Mouse (Mus musculus) right cerebral cortex, postnatal 14 days (tissue): ENCODE measurements around the gene Rsph3a.

Experiments
- DNase-seq: peaks from one replicate; pipeline ENCODE4 v3.0.0; 2022

Rsph3a gene

GRCm38 (mm10) chr17:7945117-7946052 is at the start of gene Rsph3a:
TSS of gene Rsph3a (plus strand) at chr17:7945614.
- DNase-seq: peak; percentile 83

DNA sequence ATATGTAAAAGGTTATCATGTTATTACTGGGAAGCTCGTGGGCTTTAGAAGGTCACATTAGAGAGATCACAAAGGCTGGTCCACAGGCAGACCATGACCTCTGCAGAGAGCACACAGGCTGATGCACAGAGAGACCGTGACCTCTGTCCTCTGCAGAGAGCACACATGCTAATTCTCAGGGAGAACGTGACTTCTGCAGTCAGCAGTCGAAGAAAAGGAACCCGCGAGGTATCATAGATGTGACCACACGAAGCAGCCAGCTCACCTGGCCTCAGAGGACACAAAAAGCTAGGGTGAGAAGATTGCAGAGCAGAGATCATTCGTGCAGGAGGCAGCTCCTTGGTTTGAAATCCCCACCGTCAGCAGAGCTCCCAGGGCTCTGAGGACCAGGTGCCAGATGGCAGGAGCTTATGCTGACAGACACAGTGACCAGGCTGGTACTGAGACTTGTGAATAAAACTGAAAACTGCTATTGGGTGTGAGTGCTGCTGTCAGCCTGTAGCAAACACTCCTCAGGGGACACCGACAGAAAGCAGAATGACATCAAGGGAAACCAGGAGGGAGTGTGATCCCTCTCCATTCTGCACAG is 49.3 kb upstream of the Rsph3a start:
- DNase-seq: no peak

- no peak for DNase-seq
Measured at GRCm38 (mm10) chr17:7897120-7897519, 48.3 kb upstream of the Rsph3a start.

- DNase-seq: no peak
Measured at GRCm38 (mm10) chr17:7897756-7898155, 47.7 kb upstream of the Rsph3a start.

- no peak for DNase-seq
Measured at GRCm38 (mm10) chr17:7899233-7899632, 46.2 kb upstream of the Rsph3a start.

DNA sequence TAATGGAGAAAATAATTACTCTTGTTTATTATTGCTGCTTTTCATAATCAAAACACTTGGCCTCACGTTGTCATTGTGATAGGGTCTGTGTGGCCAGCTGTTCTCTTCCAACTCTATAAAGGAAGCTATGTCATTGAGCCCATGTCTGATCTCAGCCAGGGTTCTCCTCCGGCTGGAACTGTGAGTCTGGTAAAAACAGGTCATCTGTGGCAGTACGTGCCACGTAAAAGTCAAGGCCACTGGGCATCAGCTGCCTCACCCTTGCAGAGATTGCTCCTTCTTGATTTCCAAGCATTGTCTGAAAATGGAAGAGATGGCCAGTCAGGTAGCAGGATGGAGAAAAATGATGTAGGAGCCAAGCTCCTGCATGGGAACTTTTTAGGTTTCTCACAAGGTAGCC is 45.5 kb upstream of the Rsph3a start:
- no peak for DNase-seq

GRCm38 (mm10) chr17:7901536-7901935 is 43.9 kb upstream of the Rsph3a start:
- no peak for DNase-seq

DNA sequence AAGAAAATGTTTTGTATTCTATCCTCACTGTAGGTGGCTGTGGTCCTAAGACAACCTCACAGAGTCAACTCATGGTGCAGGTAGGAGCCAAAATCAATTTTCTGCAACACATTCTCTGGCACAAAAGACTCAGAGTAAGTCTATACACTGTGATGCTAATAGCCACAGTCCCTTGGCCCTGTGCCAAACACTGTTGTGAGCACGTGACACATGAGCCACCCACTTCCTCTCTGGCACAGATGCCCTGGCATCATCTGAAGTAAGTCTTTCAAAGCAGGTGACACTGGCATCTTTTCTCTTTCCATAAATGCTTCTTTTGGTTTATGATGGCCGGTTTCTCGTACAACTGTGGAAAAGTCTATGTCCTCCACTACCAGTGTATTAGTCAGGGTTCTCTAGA is 43.1 kb upstream of the Rsph3a start:
- peak; percentile 56 for DNase-seq

- DNase-seq: no peak
Measured at GRCm38 (mm10) chr17:7904992-7905391, 40.4 kb upstream of the Rsph3a start.

DNA sequence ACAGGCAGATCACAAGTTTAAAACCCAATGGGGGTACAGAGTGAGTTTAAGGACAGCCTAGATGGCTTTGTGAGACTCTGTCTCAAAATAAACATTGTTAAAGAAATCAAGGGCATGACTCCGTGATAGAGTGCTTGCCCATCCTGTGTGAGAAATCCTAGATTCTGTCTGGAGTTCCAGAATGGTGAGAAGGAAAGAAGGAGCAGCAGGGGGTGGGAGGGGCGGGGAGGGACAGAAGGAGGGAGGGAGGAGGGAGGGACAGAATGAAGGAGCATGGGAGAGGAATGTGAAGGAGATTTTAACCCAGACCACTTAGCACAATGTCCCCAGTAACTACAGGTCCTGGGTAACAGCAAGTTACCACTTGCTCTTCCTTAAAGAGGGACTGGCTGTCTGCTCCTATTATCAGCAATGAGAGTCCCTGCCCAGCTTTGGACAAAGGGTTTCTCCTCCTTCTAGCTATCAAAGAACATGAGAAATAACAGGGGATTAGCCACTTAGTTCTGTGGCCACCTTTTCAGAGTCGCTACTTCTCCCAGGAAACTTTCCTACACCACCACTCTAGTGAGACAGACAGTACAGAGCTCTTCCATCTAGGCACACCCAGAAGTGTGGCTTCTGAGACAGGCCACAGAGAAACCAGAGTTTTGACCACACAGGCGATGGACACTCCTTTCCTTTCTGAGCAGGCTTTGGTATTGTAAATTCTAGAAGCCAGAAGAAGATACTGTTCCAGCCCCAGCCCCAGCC is 39.3 kb upstream of the Rsph3a start:
- no peak for DNase-seq

- no peak for DNase-seq
Measured at GRCm38 (mm10) chr17:7914596-7915227, 30.7 kb upstream of the Rsph3a start.

- no peak for DNase-seq
Measured at GRCm38 (mm10) chr17:7915791-7916190, 29.6 kb upstream of the Rsph3a start.

GRCm38 (mm10) chr17:7916782-7917574 is 28.4 kb upstream of the Rsph3a start:
- DNase-seq: no peak

- DNase-seq: no peak
Measured at GRCm38 (mm10) chr17:7918355-7918754, 27.1 kb upstream of the Rsph3a start.

- DNase-seq: no peak
Measured at GRCm38 (mm10) chr17:7919209-7919608, 26.2 kb upstream of the Rsph3a start.

DNA sequence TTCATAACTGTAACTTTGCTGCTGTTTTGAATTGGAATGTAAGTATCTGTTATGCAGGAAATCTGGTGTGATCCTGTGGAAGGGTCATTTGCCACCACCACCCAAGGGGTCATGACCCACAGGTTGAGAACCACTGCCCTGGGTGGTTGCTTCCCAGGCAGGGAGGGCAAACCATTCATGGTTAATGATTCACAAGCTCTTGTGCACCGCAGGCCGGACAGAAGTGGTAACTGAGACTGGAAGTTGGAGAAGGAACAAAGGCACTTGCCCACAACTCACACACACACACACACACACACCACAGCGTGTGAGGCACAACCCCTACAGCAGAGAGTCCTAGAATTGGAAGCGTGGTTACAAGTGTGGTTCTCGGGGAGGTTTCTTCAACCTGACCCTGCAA is 22.9 kb upstream of the Rsph3a start:
- DNase-seq: no peak

DNA sequence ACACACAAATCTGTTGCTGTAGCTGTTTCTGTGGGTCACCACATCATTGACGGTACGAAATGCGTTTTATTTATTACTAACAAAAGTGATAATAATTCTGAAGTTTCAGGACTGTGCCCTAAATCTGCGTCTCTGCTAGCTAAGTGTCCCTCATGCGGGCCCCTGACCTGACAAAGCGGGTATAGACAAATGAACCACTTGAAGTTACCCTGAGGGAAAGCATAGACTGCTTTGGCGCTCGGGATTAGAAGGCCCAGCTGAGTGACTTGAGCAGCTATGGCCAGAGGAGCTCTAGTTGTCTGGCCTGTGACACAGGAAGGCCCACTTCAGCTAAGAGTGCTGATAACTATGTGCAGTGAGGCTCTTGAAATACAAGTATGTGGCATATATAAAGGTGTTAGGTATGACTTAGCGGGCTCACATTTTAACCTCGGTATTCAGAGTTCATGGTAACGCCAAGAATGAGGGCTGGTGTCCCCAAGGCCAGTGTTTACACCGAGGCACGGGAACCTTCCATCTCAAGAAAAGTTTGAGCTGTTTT is 21.2 kb upstream of the Rsph3a start:
- no peak for DNase-seq

DNA sequence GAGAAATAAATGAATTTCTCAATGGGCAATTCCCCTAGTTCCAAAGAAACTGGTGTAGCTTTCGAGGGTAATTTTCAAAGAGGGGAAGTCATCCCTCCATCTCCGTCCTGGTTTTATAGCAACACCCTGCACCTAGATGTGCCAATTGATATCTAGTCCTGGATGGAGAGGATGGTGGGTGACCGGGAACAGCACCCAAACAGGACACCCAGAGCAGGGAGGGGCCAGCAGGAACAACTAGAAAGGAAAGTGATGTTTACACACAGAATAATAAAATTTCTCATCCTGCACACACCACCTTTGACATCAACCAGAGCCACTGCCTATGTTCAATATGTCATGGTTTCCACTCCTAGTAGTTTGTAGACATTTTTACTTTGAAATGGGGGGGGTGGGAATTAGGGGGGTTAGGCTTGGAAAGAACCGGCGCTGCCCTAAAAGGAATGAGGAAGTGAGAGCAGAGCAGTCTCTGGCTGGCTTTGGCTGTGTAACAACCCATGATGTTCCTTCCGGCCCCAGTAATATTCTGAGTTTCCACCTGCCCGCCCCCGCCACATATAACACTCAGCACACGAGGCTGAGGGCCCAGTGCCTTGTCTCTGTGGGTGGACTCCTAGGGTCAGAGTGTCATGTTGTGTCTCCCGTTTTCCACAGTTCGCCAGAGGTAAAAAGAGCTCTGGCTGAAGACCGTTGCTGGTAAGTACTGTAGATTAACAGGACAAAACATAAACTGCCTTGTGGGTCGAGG is 19.8 kb upstream of the Rsph3a start, which contains the start of gene Tagap:
Gene Tagap (plus strand): TSS at position 588 of the 748 bp plus-strand sequence.
- no peak for DNase-seq

- DNase-seq: peak; percentile 76
Measured at GRCm38 (mm10) chr17:7927582-7928535, 17.6 kb upstream of the Rsph3a start.

DNA sequence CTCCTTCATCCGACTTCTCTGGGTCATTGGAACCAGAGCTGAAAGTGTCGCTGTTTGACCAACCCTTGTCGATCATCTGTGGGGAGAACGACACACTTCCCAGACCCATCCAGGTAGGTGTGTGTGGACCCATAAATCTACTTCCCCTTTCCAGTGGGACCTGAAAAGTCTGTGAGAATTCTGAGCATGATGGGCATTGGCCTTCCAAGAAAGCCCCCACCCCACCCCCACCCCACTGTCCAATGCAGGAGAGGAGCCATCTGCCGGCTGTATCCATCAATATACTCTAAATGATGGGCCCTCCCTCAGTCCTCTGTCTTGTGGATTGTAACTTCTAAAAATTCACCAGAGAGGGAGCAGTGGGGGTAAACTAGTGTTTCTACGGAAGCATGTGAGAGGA is 16.8 kb upstream of the Rsph3a start:
- no peak for DNase-seq
